Mouse (Mus musculus) liver, embryonic 13.5 days (tissue): ENCODE measurements around the gene Ogn. TPM values are rescaled to one million over a fixed set of nuclear protein-coding genes. Genes with fewer than 3 reads are reported as not detected.
"Not testable (repeated sequence)": the region's sequence is repeated elsewhere in the genome, so short reads cannot be mapped to it uniquely, and the experiment has no call there.

Experiments
- ATAC-seq: fragments of 200-750 bp; cut with Nextera tagmentation; 2 replicates; pipeline ENCODE4 v1.8.0; 2017; ENCODE audit warnings: low read depth, mild to moderate bottlenecking, moderate number of reproducible peaks, moderate library complexity
- DNase-seq: peaks from one replicate; pipeline ENCODE4 v3.0.0; 2022
- H3K27ac ChIP-seq: fragments of 300-500 bp; sonication (generic); 2 replicates; pipeline ENCODE4 v1.5.1; 2015; ENCODE audit warnings: moderate library complexity, mild to moderate bottlenecking, inconsistent platforms
- H3K27me3 ChIP-seq: fragments of 300-500 bp; sonication (generic); 2 replicates; pipeline ENCODE4 v1.6.1; 2015; ENCODE audit warnings: mild to moderate bottlenecking, inconsistent platforms
- H3K36me3 ChIP-seq: fragments of 300-500 bp; sonication (generic); 2 replicates; pipeline ENCODE4 v1.6.1; 2015; ENCODE audit warnings: mild to moderate bottlenecking, inconsistent platforms
- H3K4me1 ChIP-seq: fragments of 300-500 bp; sonication (generic); replicated peaks from 2 replicates; pipeline ENCODE4 v1.6.1; 2015; ENCODE audit warnings: inconsistent platforms
- H3K4me2 ChIP-seq: fragments of 300-500 bp; sonication (generic); 2 replicates; pipeline ENCODE4 v1.6.1; 2015; ENCODE audit warnings: inconsistent platforms, mild to moderate bottlenecking, moderate library complexity
- H3K4me3 ChIP-seq: fragments of 300-500 bp; sonication (generic); replicated peaks from 2 replicates; pipeline ENCODE4 v1.5.1; 2015; ENCODE audit warnings: mild to moderate bottlenecking, inconsistent platforms
- H3K9ac ChIP-seq: fragments of 300-500 bp; sonication (generic); 2 replicates; pipeline ENCODE4 v1.6.1; 2015; ENCODE audit warnings: mild to moderate bottlenecking, inconsistent platforms
- H3K9me3 ChIP-seq: fragments of 300-500 bp; sonication (generic); replicated peaks from 2 replicates; pipeline ENCODE4 v1.6.1; 2016; ENCODE audit warnings: inconsistent platforms
- WGBS: fragments of 180-500 bp; shearing (Covaris S2); methylation state at CpG from one replicate; pipeline ENCODE4 v1.1.7; 2015; ENCODE audit not compliant: insufficient replicate concordance; 5-methylcytosine and 5-hydroxymethylcytosine counted together
- polyA plus RNA-seq: library from polyadenylated mRNA; unstranded; fragments of >200 nt; fragmentation: Nextera tagmentation; extraction: Ambion mirVana; gene quantifications from 2 replicates; pipeline ENCODE4 v1.2.1, GENCODE M21; 2015

Ogn gene
- polyA plus RNA-seq, result 2.8 and 3.5 TPM in 2 replicates

- no peaks in the 10 kb centered on the region for H3K9me3 ChIP-seq
- no peak within 1 kb of the TSS for H3K4me3 ChIP-seq
- H3K27me3 ChIP-seq, result no peaks in the 10 kb centered on the region
- H3K36me3 ChIP-seq, result no peaks in the 10 kb centered on the region
- ATAC-seq, result no peak
- H3K9ac ChIP-seq, result no peak within 1 kb of the TSS
- H3K4me1 ChIP-seq, result no peaks in the 10 kb centered on the region
- H3K27ac ChIP-seq, result no peak within 1 kb of the TSS
- no peak for DNase-seq
- whole genome bisulfite sequencing, result 81% methylated on average over 4 of the region's 4 CpGs
- no peak within 1 kb of the TSS for H3K4me2 ChIP-seq
These were observed at the start of gene Ogn for GRCm38 (mm10) chr13:49607714-49608113. TSS of gene Ogn (plus strand) at chr13:49608046.

- no peaks in the 10 kb centered on the region for H3K27me3 ChIP-seq
- H3K27ac ChIP-seq, result no peak overlapping the region
- DNase-seq (peak; percentile 22), ATAC-seq (peak; percentile 64; the same call in 1 of the 2 replicates)
- H3K9ac ChIP-seq, result no peak overlapping the region
- WGBS, result 43% methylated on average over 2 of the region's 2 CpGs
- no peaks in the 10 kb centered on the region for H3K36me3 ChIP-seq
- H3K9me3 ChIP-seq, result no peaks in the 10 kb centered on the region
- H3K4me3 ChIP-seq, result no peak overlapping the region
- H3K4me2 ChIP-seq, result no peak overlapping the region
- peaks cover 11% of the 10 kb centered on the region for H3K4me1 ChIP-seq
These were observed 48.7 kb upstream of the Ogn start for GRCm38 (mm10) chr13:49559185-49559584.

GRCm38 (mm10) chr13:49560886-49561285 is 47.0 kb upstream of the Ogn start:
- Histone ChIP-seq H3K4me1 (peaks cover 20% of the 10 kb centered on the region), H3K36me3 (no peaks in the 10 kb centered on the region), H3K27ac (no peak overlapping the region), H3K27me3 (no peaks in the 10 kb centered on the region), H3K9me3 (no peaks in the 10 kb centered on the region), H3K4me2 (no peak overlapping the region), H3K9ac (no peak overlapping the region), H3K4me3 (no peak overlapping the region)
- WGBS, result 8% methylated on average over 2 of the region's 2 CpGs
- ATAC-seq (peak; percentile 83), DNase-seq (peak; percentile 18)

- Histone ChIP-seq H3K27me3 (no peaks in the 10 kb centered on the region), H3K9ac (no peak overlapping the region), H3K4me3 (no peak overlapping the region), H3K36me3 (no peaks in the 10 kb centered on the region), H3K4me2 (no peak overlapping the region), H3K27ac (no peak overlapping the region), H3K9me3 (no peaks in the 10 kb centered on the region), H3K4me1 (peaks cover 20% of the 10 kb centered on the region)
- ATAC-seq (peak; percentile 73; the same call in 1 of the 2 replicates), DNase-seq (no peak)
- whole genome bisulfite sequencing, result 51% methylated on average over 1 of the region's 1 CpGs
These were observed 43.5 kb upstream of the Ogn start for GRCm38 (mm10) chr13:49564347-49564746.

GRCm38 (mm10) chr13:49570371-49570770 is 37.5 kb upstream of the Ogn start:
- H3K4me1 ChIP-seq, result peaks cover 26% of the 10 kb centered on the region
- H3K4me3 ChIP-seq, result no peak overlapping the region
- DNase-seq (peak; percentile 28), ATAC-seq (peak; percentile 73)
- peak overlapping the region; percentile 34 for H3K4me2 ChIP-seq
- H3K9me3 ChIP-seq, result no peaks in the 10 kb centered on the region
- WGBS, result 42% methylated on average over 3 of the region's 3 CpGs
- H3K36me3 ChIP-seq, result no peaks in the 10 kb centered on the region
- H3K9ac ChIP-seq, result no peak overlapping the region
- H3K27me3 ChIP-seq, result no peaks in the 10 kb centered on the region
- H3K27ac ChIP-seq, result peak overlapping the region; percentile 79

- Histone ChIP-seq H3K27me3 (no peaks in the 10 kb centered on the region), H3K4me1 (peaks cover 26% of the 10 kb centered on the region), H3K9ac (no peak overlapping the region), H3K4me2 (peak overlapping the region; percentile 39), H3K4me3 (no peak overlapping the region), H3K27ac (peak overlapping the region; percentile 79), H3K36me3 (no peaks in the 10 kb centered on the region), H3K9me3 (no peaks in the 10 kb centered on the region)
- ATAC-seq (peak; percentile 88), DNase-seq (peak; percentile 31)
- WGBS, result 22% methylated on average over 2 of the region's 2 CpGs
These were observed 36.4 kb upstream of the Ogn start for GRCm38 (mm10) chr13:49571418-49571817.

- ATAC-seq (no peak), DNase-seq (no peak)
- no peak within 1 kb of the TSS for H3K4me3 ChIP-seq
- H3K27me3 ChIP-seq, result no peaks in the 10 kb centered on the region
- no peaks in the 10 kb centered on the region for H3K36me3 ChIP-seq
- no peaks in the 10 kb centered on the region for H3K9me3 ChIP-seq
- no peak within 1 kb of the TSS for H3K9ac ChIP-seq
- 72% methylated on average over 8 of the region's 8 CpGs for WGBS
- no peak within 1 kb of the TSS for H3K4me2 ChIP-seq
- H3K27ac ChIP-seq, result no peak within 1 kb of the TSS
- H3K4me1 ChIP-seq, result no peaks in the 10 kb centered on the region
These were observed 26.0 kb upstream of the Ogn start, which contains the start of gene Omd for GRCm38 (mm10) chr13:49581541-49582530. TSS of gene Omd (plus strand) at chr13:49582462.

GRCm38 (mm10) chr13:49583859-49584258 is 24.0 kb upstream of the Ogn start:
- H3K4me3 ChIP-seq, result no peak overlapping the region
- no peaks in the 10 kb centered on the region for H3K27me3 ChIP-seq
- no peaks in the 10 kb centered on the region for H3K4me1 ChIP-seq
- H3K27ac ChIP-seq, result no peak overlapping the region
- no peaks in the 10 kb centered on the region for H3K36me3 ChIP-seq
- ATAC-seq (no peak), DNase-seq (no peak)
- no peak overlapping the region for H3K4me2 ChIP-seq
- no peaks in the 10 kb centered on the region for H3K9me3 ChIP-seq
- H3K9ac ChIP-seq, result no peak overlapping the region

GRCm38 (mm10) chr13:49584307-49585005 is 23.4 kb upstream of the Ogn start:
- no peak for DNase-seq
- H3K27ac ChIP-seq, result no peak overlapping the region
- H3K4me2 ChIP-seq, result no peak overlapping the region
- no peak overlapping the region for H3K9ac ChIP-seq
- H3K36me3 ChIP-seq, result no peaks in the 10 kb centered on the region
- H3K4me1 ChIP-seq, result no peaks in the 10 kb centered on the region
- H3K4me3 ChIP-seq, result no peak overlapping the region
- no peaks in the 10 kb centered on the region for H3K9me3 ChIP-seq
- ATAC-seq, result no peak
- WGBS, result 79% methylated on average over 8 of the region's 8 CpGs
- no peaks in the 10 kb centered on the region for H3K27me3 ChIP-seq

- 89% methylated on average over 6 of the region's 6 CpGs for whole genome bisulfite sequencing
- ATAC-seq (no peak), DNase-seq (no peak)
- no peaks in the 10 kb centered on the region for H3K4me1 ChIP-seq
- H3K9ac ChIP-seq, result no peak overlapping the region
- H3K27me3 ChIP-seq, result no peaks in the 10 kb centered on the region
- H3K4me3 ChIP-seq, result no peak overlapping the region
- no peaks in the 10 kb centered on the region for H3K36me3 ChIP-seq
- H3K4me2 ChIP-seq, result no peak overlapping the region
- no peaks in the 10 kb centered on the region for H3K9me3 ChIP-seq
- no peak overlapping the region for H3K27ac ChIP-seq
These were observed 21.8 kb upstream of the Ogn start for GRCm38 (mm10) chr13:49586062-49586461.

GRCm38 (mm10) chr13:49602541-49602940 is 5.3 kb upstream of the Ogn start:
- H3K9me3 ChIP-seq, H3K9ac ChIP-seq, H3K27me3 ChIP-seq, H3K27ac ChIP-seq, H3K4me3 ChIP-seq, ATAC-seq, H3K36me3 ChIP-seq, H3K4me2 ChIP-seq, DNase-seq, H3K4me1 ChIP-seq: not testable (repeated sequence)
- 82% methylated on average over 2 of the region's 2 CpGs for WGBS
